Mouse (Mus musculus) liver, adult 2 months (tissue): Measurements from ENCODE around the gene Cacna1a.

Experiments used
- CTCF ChIP-seq: fragments of 200-500 bp; IDR thresholded peaks from 2 replicates; pipeline ENCODE4 v1.5.1; 2011; ENCODE audit warnings: low read depth, low read length, control low read depth
- POLR2A ChIP-seq: fragments of 200-500 bp; IDR thresholded peaks from 2 replicates; pipeline ENCODE4 v1.6.1; 2011; ENCODE audit warnings: low read length, control low read depth; ENCODE audit not compliant: insufficient read depth; ENCODE audit errors: extremely low read depth

- TF ChIP-seq POLR2A (no peak), CTCF (peak; percentile 95)
Observed at GRCm38 (mm10) chr8:84357631-84358371, 30.4 kb upstream of the Cacna1a start.
